Mouse (Mus musculus) right cerebral cortex, postnatal 14 days (tissue): Measurements from ENCODE around the gene Mroh9.

Experiments used
- DNase-seq: peaks from one replicate; pipeline ENCODE4 v3.0.0; 2022

The Mroh9 gene

DNA sequence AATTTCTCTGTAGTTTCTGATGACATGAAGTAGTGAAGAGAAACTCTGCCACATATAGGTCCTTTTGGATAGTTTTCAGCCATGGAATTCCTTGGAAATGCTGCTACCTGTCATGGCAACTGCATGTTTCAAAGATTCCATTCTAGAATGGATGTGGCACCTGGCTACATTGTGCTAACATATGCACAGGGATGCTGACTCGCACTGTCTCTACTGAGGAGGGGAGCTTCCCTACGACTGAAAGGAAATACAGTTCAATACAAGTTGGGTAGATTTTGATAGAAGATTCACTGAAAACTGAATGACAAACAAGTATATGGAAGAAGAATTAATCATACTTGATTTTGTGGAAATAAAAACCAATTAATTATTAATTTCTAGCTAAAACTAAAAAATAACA lies at the start of gene Mroh9:
Mroh9 (minus strand) TSS at position 101 of the 400 bp plus-strand sequence.
- no peak for DNase-seq

DNA sequence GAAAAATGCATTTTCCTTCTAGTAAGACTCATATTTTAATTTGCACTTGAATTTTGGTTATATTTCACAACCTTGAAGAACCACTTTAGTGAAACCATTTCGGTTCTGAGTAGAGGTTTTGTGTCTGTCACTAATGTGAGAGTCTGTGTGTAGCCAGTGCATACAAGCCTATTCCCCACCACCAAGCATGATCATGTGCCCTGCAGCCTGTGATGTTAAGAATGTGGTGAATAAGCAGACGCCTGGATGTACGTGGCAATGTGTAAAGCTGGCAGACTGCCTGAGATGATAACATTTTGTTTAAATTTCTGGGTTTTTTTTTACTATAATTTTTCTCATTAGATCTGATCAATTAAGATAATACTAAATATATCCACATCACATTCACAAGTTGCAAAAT lies 44.5 kb upstream of the Mroh9 start:
- no peak for DNase-seq

DNA sequence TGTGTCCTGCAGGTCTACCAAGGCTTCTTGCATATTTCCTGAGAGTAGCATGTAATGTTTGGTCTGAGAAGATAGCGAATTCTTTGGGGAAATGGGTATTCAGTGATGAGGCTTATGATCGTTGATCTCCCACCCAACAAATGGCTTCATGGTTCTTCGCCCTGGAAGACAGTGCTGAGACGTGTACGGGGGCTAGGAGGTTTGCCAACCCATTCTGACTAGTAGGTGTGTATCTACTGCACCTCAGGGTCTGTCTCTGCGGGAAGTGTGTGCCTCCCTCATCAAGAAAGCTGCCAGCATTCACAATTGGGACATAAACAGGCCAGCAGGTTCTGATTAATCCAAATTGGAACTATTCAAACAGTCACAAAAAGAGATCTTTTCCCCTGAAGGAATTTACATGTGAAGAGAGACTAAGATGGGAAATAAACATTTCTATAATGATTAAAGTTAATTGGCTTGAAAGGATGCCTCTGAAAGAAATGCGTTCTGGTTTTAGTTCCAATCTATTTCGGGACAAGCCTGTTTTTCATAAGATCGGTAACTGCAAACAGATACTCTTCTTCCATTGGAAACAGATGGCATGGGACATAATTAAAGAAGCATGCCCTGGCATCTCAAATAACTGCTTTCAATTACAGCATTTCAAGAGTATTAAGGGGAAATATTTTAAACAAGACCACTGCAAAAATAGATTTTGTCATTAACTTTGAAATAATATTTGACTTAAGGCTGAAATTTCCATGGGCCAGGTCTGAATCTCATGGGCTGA lies 43.8 kb upstream of the Mroh9 start:
- DNase-seq, result no peak

DNA sequence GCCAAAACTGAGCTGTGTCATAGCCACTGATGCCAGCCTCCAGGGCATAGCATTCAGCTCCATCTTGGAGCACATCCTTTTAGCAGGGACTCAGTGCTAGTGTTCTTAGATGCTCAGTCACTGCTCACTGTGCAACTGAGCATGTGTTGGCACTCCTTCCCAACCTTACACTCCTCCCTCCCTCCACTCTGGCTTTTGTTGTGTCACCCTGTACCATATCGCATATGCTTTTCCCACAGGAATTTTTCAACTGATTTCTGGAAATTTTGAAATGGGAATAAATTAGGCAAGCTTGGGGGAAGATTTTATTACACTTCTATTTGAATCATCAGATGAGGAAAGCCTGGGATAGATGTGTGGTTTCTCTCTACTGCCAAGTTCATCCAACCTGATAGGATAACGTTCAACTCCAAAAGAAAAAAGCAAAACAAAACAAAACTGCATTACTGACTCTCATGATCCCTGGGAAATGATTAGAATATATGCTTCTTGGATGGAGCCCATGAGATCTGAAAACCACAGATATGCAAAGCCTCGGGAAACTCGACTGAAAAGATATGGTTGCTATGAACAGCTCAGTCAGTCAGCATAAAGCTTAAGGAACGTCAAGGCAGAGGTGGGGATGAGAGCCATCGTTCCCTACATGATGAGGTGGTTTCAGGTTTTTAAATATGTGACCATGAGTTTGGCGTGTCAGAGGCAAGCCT lies 40.9 kb upstream of the Mroh9 start:
- DNase-seq, result no peak

DNA sequence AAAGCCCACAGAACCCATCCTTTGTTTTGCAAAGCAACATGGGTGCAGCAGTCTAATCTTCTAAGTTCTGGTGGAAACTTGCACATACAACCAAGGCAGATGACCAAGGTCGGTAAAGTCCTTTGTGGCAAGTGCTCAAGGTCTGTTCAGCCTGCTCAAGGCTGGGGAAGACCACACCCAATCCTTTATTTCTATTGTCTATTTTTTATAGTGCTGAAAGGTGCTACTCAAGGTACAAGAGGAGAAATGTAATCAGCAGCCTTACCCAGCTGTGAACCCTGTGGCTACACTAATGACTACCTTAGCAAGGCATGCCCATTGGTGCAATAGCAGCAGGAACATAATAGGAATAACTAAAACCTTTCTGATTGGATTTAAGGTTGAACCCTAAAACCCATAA lies 36.9 kb upstream of the Mroh9 start:
- DNase-seq, result no peak

DNA sequence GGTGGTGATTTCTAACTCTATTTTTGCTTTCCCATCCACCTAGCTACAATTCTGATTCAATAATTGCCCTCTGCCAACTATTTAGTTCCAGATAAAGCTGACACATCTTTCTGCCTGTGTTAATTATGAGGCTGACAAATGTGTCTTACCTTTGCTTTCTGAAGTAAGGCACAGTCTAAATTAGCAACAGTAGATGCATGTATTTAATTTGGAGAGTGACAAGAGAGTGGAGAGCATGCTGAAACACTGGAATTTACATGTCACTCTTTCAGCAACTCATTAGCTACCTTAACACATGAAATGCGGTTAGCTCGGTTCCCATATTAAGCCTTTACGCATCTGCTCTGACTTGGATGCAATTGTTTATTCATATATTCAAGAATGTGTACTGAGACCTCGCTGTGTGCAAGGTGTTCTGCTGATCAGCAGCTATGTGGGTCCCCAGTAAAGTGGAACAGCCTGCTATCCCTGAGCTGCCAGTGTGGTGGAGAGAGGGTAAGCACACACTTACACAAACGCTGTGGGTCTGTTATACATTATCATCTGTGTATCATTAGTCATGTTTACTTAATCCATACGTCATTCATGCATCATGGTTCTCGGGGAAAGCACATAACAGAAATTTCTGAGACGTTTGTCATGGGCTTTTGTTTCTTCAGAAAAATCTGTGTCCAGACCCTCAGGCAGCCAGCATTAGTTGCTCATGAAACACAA lies 28.1 kb upstream of the Mroh9 start:
- no peak for DNase-seq

DNA sequence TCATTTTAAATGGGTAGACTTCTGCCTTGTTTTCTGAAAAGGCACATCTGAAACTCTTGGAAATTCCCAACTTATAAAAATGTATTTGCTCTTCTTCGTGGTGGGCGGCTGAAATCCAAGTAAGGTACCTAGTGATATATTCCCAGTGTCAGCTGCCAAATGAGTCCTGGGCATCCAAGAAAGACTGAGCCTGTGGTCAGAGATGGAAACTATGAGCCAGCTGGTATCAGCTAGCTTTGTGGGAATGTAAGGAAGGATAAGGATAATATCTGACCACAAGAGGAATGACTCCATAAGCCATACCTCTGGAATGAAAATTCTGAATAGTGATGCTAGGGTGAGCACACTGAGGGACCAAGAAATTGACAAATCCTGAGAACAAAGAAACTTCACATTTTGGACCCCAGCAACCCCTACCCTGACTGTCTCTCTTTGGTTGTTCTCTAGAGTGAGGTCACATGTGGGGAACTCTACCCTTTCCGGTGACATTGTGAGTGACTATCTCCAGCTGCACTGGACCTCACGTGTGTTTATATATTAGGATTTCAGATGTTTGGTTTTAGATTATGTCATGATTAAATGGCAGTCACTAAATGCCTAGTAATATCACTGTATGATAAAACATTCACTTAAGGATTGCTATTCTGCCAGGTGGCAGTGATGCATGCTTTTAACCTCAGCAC lies 27.2 kb upstream of the Mroh9 start:
- no peak for DNase-seq

DNA sequence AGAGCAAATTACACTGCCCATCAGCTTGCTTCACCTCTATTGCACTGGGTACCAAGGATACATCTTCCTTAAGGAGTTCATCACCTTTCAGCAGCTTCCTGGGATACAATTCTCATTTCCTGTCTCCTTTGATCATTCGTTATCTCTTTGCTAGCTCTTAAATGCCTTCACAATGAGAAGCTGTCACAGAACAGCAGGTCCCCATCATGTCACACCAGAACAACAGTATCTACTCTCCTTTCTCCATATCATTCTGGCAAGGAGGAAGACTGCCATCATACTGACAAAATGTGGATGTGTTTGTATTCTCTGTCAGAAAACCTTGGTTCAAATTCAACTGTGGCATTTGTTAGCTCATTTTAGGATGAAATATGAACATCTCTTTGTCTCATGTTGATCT lies 19.5 kb upstream of the Mroh9 start:
- no peak for DNase-seq

DNA sequence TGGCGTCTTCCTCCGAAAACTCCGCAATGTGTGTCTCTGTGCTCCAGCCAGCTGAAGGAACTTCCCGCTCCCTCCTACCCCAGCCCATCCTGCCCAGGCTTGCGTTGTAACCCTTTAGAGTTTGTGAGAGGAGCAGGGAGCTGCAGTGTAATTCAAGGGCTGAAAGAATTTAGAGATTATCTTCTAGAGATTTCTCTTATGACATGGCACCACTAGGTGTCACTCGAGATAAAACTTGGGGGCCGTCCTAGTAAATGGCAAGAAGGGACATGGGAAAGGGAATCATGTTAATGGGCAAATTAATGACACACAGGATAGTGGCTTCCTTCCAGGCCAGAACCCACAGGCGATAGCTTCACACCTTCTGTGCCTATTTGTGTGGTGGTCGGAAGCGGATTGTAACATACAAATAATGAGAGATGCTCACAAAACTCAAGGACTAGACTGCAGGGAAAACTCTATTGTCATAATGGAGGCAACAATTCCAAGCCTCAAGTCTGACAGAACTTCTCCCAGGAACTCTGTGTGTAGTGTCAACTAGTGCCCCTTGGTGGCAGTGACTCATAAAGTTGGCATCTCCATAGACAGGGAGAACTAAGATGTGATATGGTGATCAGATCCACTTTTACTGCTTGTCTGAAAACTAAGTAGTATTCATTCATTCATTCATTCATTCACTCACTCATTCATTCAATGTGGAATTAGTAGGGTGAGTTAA lies 6.1 kb upstream of the Mroh9 start:
- DNase-seq, result peak; percentile 34

DNA sequence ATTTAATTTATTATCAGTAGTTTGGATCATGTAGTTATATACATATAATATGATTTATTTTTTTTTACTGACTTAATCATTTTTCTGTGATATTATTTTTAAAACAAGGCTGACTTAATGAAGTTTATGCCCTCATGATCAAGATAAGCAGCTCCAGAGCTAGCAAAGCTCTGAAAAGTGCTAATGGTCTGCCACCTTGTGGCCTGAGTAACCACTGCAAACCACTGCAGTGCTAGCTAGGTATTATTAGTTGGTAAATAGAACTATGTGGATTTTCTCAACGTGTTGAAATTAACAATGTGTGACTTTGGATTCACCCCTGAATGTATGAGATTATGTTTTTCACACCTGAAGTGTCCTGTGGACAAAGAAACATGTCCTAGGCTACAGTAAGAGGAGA lies 15.0 kb downstream of the Mroh9 start:
- DNase-seq, result peak; percentile 48

DNA sequence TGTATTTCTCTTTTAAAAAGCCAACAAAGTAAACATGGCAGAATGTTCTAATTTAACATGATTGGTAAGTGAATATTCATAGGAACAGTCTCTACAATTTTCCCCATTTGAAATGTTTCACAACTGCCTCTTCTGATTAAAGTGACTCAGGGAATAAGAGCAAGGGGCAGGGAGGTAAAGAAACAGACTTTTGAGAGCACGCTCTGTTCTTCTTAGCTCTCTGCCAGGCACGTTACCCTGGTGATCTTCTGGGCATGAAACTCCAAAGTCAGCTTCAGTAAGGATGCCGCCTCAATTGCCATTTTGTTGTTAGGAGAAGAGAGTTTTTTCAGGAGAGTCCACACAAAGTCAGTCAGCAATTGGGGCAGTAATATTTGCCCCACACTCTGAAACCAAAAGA lies 25.1 kb downstream of the Mroh9 start:
- DNase-seq, result no peak

DNA sequence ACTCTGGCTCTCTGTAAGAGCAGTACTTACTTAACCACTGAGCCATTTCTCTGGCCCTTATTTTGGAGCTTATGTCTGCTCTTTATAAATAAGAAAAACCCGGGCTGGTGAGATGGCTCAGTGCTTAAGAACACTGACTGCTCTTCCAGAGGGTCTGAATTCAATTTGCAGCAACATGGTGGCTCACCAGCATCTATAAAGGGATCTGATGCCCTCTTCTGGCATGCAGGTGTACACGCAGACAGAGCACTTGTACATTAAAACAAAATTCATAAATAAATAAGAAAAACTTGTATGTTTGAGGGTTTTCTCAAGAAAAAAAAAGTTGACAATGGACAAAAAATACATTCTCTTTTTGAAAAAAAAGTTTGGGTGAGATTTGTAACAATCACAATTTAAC lies 28.1 kb downstream of the Mroh9 start:
- no peak for DNase-seq

DNA sequence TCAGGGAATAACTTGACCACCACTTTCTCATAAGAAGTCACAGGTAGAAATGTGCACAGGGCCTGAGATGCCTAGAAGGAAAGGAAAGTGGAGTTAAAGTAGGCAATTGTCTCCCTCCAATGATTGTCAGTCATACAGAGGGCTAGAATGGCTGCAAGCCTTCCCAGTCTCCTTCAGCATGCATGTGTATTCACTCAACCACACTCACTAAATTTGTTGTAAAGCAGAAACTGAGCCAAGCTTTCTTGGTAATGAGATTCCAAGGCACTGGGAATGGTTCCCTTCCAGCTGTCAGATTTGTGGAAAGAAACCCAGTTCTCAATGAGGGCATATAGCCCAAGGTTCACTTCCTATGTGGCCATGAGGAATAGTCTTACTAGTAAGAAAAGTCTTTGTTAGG lies 29.8 kb downstream of the Mroh9 start:
- no peak for DNase-seq

DNA sequence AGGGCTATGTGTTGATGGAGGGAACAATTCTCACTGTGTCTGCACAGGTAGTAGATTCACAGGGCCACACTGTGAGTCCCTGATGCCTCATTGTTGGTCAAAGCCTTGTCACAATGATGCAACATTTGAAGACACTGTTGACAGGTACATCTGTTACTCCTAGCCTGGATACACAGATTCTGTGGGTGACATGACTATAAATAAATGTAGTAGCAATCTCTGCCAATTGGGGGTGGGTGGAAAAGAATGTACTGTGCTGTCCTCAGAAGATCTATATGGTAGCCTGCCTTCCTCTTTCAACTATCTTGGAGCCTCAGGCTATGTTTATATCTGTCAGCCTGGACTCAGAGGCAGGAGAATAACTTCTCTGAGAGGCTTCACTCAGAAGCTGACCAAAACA lies 62.4 kb downstream of the Mroh9 start:
- DNase-seq, result no peak

DNA sequence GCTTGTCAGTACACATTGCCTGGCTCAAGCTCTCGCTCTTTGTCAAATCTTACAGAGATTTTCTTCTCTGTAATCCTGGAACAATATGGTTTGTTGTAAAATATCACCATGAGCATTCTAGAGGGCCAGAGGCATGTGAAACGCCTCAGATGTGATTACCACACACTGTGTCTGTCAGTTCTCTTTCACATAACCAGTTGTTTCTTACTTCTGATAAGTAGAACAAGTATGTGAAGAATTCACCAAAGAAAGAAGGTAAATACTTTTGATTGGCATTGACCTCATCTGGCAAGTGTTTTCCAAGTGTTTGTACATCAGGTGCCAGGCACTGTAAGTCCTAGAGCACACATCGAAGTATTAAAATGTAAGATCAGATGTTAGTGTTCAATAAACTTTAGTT lies 76.2 kb downstream of the Mroh9 start:
- no peak for DNase-seq

DNA sequence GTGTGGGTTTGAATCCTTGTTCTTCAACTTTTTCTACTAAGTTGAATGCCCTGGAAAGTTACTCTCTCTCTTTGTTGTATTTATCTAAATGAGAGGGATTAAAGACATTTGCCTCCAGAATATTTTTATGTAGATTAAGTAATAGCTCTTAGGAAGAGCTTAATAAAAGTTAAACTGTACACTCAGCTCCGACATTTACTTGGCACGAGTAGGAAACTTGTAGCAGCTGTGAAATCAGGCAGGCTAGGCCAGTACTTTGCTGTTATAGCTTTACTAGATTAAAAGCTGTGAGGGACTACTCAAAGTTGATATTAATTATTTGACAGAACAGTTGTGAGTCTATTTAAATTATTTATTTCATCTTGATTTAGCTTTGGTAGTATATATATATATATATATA lies 82.0 kb downstream of the Mroh9 start:
- no peak for DNase-seq

DNA sequence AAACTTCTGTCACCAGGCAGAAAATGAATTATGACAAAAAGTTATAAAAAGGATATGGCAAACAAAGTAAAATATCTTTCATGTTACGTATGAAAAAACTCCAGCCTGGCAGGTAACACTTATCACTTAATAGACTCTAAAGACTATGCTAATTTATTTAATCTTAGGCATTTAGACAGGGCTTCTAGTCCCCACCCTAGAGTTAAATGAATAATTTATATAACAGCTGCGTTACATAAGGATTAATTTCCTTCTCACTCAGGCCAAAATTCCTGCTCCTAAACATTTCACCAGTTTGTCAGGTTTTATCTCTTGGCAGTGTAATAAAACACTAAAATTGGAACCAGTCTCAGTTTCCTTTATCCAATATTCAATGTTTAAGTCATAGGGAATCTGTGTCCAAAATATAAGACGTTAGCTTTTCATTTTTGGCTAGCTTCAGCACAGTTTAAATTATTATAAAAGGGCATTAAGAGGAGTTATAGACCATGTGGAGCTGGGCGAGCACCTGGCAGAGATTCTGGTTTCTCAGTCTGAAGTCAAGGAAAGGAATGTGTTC lies 84.1 kb downstream of the Mroh9 start:
- no peak for DNase-seq

DNA sequence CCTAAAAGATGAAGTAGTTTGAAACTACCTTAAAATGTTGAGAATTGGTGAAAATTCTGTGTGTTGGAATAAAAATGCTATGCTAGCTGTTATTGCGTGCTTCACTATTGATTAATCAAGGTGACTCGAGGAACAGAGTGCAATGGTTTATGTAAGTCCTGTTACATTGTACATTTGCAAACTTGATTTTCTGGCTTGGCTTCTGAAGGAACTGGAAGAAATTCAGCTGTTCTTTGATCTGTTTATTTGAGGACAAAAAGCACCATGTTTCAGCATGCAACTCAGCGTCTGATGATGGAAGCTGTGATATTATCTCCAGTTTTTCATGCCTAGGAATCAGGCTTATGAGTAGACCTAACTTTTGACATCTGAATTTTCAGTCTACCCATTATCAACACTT lies 97.9 kb downstream of the Mroh9 start:
- no peak for DNase-seq

DNA sequence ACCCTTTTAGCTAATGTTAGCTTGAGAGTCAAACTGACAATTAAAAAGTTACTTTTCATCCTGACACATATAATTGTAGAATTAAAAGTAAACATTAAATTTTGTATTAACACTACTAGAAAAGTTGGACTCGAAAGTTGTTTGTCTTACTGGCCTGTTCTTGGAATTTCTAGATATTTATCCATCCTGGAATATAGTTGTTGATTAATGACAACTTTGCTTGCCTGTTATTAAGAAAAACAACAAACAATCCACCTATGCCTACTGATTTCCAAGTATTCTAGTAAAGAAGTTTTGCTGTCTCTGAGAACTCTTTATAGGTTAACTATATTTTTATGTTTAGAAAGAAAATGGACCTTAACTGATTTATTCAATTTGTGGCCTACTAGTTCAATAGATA lies 98.7 kb downstream of the Mroh9 start:
- DNase-seq, result no peak

DNA sequence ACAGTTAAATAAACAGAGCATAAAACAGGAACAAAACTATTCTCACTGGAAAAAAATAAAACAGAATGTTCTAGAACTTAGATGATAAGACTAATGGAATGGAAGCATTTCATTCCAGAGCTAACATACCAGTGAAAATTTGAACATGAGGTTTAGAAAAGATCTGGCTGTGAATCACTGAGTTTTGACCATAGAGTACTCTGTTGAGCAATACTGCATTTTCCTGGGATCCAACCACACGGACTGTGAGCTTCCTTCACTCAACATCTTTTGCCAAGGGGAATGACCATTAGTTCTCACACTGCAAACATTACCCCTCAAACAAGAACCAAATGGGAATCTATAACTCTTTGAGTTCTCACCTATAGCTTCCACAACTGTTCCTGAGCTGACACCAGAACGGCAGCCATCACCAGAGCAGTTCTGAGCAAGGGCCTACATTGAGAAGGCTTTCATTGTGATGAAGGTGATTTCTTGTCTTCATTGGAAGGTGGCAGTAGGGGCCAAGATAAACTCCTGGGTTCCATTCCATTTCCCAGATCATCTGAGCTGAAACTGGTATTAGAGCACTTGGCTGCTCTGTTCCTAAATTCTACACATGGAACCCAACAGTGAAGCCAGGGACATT lies 99.2 kb downstream of the Mroh9 start:
- DNase-seq, result no peak

DNA sequence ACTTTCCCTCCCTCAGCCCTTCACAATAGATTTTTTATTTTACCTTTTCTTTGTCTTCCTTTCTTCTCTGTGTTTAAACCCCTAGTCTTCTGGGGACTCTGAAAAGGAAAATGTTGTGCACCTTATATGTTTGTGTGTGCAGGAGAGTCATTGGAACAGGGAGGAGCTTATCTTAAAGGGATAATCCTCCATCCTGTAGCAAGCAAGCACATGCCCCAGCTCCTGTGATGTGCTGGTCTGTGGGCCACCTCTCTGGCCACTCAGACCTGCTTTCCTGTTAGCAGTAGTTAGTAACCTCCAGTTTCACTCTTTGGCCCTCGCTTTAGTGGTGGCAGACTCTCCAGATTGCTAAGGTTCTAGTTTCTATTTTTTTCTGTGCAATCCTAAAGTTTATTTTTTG lies 101.0 kb downstream of the Mroh9 start, which contains the start of gene Fmo3:
Fmo3 (minus strand) TSS at position 101 of the 400 bp plus-strand sequence.
- no peak for DNase-seq
